Mouse (Mus musculus) ovary, adult 2 months (tissue): ENCODE measurements around the gene Msmo1. TPM values are rescaled to one million over a fixed set of nuclear protein-coding genes. Genes with fewer than 3 reads are reported as not detected.

Experiments
- polyA plus RNA-seq: library from polyadenylated mRNA; depleted of rRNA; stranded (reverse); fragments of >200 nt; gene quantifications from 2 replicates; pipeline ENCODE4 v1.2.3, GENCODE M21; 2012; rRNA removed

Gene Msmo1
- polyA plus RNA-seq = 15.9 and 16.3 TPM in 2 replicates

DNA sequence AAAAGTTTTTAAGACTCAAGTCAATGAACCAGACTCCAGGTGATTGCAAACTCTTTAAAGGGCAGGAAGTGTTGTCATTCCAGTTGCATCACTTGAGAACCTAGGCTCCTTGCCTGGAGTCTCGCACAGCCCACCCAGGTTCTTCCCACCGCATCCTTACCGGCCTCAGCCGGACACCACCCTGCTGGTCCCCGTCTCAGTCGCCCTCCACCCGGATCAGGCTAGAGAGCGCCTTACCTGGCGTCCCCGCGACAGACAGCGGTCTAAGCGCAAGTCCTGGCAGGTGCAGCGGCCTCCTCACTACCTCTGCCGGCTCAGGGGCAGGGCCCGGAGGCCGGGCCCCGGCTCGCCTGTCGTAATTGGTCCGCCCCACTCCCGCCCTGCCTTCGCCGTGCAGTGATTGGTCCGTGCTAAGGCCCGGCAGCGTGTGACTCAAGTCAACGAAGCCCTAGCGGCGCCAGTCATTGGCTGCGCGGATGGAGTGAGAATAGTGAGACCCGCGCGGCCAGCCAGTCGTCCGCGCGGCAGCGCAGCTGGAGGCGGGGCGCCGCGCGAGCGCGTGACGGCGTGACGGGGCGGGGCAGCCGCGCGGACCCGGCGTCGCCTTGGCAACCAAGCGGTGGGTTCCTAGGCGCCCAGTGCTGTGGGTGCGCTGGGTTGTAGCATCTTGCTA, at the start of gene Msmo1:
TSS of gene Msmo1 (minus strand) at position 522 of the 673 bp plus-strand sequence.

DNA sequence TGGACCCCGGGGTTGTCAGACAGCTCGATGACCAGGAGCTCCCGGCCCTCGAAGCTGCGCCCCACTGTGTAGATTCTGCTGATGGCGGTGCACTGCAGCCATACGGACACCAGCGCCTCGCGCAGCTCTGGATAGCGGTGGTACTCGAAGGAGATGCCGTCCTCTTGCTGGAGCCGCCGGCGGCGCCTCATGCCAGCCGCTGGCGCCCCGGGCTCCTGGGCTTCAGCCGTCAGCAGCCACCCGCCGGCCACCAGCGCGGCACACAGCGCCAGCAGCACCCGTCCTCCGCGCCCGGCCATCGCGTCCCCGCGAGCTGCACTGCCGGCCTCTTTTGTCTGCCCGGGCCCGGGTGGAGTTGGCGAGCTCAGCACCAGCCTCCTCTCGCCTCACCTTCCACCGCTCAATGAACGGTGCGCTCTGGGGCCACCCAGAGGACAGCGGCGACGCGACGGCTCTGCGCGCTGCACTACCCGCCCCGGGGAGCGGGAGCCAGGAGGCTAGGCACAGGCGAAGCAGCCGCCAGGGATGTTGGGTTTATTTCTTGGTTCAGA, 40.9 kb downstream of the Msmo1 start, which contains the start of gene Cpe:
TSS of gene Cpe (minus strand) at position 404 of the 551 bp plus-strand sequence.

Other genes starting within 250 kb of the Msmo1 start
- 373 and 401 TPM in 2 replicates for gene Cpe, start 40.7 kb downstream of the Msmo1 start, polyA plus RNA-seq
- 14.7 and 15.0 TPM in 2 replicates for gene Klhl2, start 116.2 kb upstream of the Msmo1 start, polyA plus RNA-seq
- 47.0 and 58.3 TPM in 2 replicates for gene Tmem192, start 213.4 kb upstream of the Msmo1 start, polyA plus RNA-seq